Mouse (Mus musculus): ENCODE results near the gene Fgfr2.
A peak's percentile ranks its signal among the peaks of the same experiment; 100 is the strongest.

The Fgfr2 gene

DNA sequence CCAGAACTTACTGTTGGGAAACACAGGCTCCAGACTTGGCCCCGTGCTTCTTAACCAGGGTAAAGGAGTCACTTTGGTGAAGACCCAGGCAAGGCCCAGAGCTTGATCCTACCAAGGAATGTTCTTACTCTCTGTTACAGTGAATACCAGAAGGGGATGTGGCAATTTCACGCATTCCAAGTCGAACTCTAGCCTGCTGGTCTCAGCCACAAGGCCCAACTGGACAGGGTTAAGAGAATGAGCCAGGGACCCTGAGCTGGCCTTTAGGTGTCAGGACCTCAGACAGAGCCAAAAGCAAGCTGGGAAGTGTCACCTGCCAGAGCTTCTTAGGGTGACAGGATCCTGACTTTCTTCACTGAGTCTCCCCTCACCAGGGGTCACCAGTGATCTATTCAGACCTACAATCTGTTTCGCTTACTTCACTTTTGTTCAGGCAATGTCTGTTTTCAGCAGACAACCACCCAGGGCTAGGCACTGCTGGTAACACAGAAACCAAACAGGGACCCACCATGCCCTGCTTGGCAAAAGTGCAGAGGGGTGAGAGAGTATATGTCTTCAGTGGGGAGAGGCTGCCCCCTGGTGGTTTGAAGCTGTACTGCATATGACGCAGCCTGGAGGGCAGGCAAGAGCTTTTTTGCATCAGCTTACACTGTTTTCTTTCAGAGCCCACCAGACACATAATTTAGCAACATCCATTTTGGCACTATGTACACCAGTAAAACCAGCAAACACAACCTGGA lies 1241.1 kb downstream of the Fgfr2 start:
- peak; percentile 3 to 52 for DNase-seq (ENCODE audit: low spot score in 2 of 2)

- DNase-seq (ENCODE audit: low spot score in 2 of 2) = no peak
Measured at GRCm38 (mm10) chr7:131880150-131880549, 1243.0 kb downstream of the Fgfr2 start.

DNA sequence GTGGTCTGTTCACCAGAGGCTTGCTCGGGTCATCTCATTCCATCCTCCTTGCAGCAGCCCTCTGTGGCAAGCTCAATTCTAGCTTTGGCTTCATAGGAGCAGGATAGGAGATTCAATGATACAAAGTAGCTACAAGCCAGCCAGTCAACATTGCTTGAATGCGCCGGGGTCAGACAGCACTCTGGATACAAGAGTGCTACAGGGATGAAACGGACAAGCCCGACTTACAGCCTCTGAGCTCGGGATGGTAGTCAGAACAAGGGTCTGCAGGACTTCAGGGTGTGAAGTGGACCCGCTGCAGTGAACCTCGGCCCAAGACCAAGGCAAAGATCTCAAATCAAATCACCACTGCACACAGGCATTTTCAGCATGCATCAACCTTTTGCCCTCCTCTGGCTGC lies 1244.3 kb downstream of the Fgfr2 start:
- no peak for DNase-seq (ENCODE audit: low spot score in 2 of 2)

DNA sequence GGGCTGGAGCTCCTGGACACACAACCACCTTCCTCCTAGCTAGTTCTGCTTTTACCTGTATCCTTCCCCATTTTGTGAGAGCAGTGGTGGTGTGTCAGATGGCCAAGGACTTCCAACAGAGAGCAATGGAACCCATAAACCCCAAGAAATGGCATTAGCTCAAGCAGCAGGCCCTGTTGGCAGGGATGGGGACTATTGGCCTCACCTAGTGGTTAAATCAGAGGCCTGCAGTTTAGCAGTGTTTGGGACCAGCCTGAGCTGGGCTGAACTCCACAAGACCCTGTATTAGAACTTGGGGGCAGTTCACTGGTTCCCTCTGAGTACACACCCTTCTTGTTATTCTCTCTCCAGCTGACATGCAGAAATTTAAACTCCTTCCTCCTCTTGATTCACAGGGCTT lies 1262.0 kb downstream of the Fgfr2 start:
- no peak for DNase-seq (ENCODE audit: low spot score in 2 of 2)

GRCm38 (mm10) chr7:131855641-131856040 lies 1267.5 kb downstream of the Fgfr2 start:
- DNase-seq (ENCODE audit: low spot score in 2 of 2) = no peak

- DNase-seq (ENCODE audit: low spot score in 2 of 2) = no peak
Measured at GRCm38 (mm10) chr7:131850579-131850978, 1272.6 kb downstream of the Fgfr2 start.

- DNase-seq (ENCODE audit: low spot score in 2 of 2) = no peak
Measured at GRCm38 (mm10) chr7:131846066-131846905, 1276.9 kb downstream of the Fgfr2 start.

GRCm38 (mm10) chr7:131830261-131830660 lies 1292.9 kb downstream of the Fgfr2 start:
- no peak for DNase-seq (ENCODE audit: low spot score in 2 of 2)

DNA sequence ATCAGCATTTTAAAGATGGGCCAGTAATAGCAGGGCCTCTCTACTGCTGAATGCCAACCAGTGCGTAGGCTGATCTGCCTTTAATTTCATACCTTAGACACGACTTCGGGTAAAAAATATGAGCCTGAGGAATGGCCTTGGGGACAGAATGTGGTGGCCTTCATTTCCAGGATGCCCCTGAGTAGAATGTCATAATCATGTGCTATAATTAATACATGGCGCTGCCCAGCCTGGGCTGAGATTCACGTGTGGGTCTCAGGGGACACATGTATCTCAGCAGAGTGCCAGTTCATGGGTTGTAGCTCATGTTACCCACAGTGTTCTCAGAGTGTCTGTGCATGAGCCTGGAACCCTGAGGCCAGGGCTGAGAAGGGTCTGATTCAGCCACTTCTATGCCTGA lies 1296.3 kb downstream of the Fgfr2 start:
- DNase-seq (ENCODE audit: low spot score in 2 of 2) = no peak

DNA sequence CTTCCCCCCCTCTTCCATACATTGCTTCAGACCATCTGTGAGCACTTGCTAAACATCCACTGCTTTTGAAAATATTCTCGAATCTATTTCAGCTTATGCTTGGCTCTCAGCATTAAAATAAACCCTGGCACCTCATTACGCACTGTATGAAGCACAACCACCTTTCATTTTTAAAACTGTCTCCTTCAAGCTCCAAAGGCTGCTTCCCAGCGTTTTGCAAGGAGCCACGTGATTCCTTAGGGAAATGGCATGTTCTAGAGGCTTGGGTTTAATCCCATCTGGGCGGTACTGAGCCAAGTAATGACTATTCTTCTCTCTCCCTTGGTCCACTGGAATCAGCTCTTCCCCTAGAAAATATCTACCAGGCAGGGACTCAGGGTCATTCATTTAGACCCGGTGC lies 1305.2 kb downstream of the Fgfr2 start:
- no peak for DNase-seq (ENCODE audit: low spot score in 2 of 2)

- DNase-seq (ENCODE audit: low spot score in 2 of 2) = no peak
Measured at GRCm38 (mm10) chr7:131816641-131817040, 1306.5 kb downstream of the Fgfr2 start.

DNA sequence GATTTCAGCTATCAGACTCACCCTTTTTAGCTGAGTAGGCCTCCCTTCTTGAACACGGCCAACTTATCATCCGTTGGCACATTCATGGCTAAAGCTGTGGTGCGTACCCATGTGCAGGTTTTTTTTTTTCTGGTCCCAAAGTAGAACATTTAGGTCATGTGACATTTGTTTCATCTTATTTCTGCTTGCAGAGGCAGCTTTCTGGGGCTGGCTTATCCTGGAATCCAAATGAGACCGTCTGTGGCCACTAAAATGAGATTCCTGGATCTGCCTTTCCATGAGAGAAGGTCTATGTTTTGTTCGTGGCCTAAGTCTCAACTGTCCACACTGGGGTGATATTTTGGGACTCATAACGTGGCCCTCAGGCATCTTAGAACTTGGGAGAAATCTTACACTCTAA lies 1311.0 kb downstream of the Fgfr2 start:
- no peak for DNase-seq (ENCODE audit: low spot score in 2 of 2)

DNA sequence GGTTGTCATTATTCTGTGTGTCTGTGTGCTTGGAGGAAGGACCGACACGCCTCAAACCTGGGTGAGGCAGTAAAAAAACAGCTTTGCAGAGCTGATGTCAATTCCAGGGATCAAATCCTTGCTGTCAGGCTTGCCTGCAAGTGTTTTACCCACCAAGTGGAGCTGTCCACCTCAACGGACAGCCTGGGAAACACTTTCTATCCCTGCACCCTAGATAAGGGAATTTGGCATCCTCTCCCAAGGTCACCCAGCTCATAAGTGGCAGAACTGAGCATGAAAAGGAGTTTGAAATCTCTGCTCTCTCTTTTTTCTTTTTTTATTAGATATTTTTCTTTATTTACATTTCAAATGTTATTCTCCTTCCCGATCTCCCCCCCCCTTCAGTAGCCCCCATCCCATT lies 1312.2 kb downstream of the Fgfr2 start:
- no peak for DNase-seq (ENCODE audit: low spot score in 2 of 2)

DNA sequence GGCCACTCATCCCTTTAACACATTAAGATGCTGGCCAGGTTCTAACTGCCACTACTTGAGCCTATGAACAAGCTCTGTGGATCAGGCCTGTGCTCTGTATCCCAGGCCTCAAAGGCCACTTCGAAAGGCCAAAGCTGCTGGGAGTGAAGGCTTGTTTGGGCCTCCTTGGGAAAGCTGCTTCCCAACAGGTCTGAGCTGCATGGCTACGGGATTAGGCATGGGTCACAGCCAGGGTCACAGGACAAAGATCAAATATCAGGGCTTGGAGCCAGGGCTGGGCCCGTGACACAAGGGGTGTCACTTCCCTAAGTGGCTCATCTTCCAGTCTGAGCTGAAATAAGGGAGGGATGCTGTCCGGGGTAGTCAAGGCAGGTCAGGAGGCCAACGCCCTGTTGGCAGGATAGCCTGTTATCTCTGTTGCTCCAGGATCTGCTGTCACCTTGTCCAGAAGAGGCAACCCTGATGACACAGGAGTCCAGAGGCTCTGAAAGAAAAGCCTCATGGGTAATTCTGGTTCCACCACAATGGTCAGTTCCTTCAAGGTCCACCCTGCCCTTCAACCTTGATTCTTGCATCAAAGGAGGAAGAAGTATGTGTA lies 1313.5 kb downstream of the Fgfr2 start:
- DNase-seq (ENCODE audit: low spot score in 2 of 2) = no peak

GRCm38 (mm10) chr7:131807257-131807656 lies 1315.9 kb downstream of the Fgfr2 start:
- DNase-seq (ENCODE audit: low spot score in 2 of 2) = no peak

GRCm38 (mm10) chr7:131805525-131806202 lies 1317.5 kb downstream of the Fgfr2 start:
- DNase-seq (ENCODE audit: low spot score in 2 of 2) = no peak

DNA sequence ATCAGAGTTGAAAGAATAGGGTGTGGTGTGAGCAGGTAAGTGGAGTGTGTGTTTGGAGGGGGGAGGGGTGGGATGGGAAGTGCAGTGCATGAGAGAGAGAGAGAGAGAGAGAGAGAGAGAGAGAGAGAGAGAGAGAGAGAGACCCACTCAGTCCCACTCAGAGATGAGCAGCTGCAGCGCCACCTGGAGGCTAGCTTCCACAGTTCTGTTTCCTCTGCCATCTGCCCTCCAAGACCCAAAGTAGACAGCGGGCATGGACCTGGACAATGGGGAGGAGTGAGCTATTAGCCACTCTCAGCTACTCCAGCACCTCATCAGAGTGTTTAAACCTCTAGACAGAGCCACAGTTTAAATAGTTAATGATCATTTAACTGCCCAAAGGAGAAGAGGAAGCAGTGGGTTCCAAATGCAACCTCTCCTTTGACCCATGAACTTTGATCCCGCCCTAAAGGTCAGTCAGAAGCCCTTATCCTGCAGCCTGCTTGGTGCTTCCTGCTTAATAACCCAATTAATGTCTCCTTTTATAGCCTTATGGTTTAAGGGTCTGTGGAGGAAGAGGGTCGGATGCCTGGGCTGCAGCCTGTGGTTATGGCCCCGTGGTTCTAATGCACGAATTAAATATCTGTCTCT lies 1322.6 kb downstream of the Fgfr2 start:
- DNase-seq (ENCODE audit: low spot score in 2 of 2) = no peak

DNA sequence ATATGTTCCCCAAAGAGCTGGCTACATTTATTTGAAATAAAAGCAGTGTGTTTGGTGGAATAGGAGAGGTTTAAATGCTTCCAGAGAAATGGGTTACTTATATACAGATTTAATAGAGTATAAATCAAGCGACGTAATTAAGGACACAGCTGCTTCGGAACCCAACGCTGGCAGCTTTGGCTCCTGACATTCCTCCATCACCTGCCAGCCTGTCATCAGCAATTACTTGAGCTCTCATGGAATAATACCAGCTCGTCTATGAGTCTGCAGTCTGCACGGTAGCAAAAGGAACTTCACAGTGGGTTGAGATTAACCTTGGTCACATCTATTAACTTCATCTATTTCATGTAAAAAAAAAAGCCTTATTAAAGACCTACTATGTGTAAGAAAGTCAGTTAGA lies 1326.0 kb downstream of the Fgfr2 start:
- DNase-seq (ENCODE audit: low spot score in 2 of 2) = no peak

GRCm38 (mm10) chr7:131788595-131789206 lies 1334.4 kb downstream of the Fgfr2 start:
- no peak for DNase-seq (ENCODE audit: low spot score in 2 of 2)

- DNase-seq (ENCODE audit: low spot score in 2 of 2) = no peak
Measured at GRCm38 (mm10) chr7:131785721-131786120, 1337.4 kb downstream of the Fgfr2 start.

- no peak for DNase-seq (ENCODE audit: low spot score in 2 of 2)
Measured at GRCm38 (mm10) chr7:131778271-131778985, 1344.7 kb downstream of the Fgfr2 start.
